Mouse (Mus musculus) gastrocnemius, postnatal 25 days (tissue): Measurements from ENCODE around the gene Fam209. TPM values are rescaled to one million over a fixed set of nuclear protein-coding genes. Genes with fewer than 3 reads are reported as not detected.

ENCODE experiments used
- DNase-seq: peaks from one replicate; pipeline ENCODE4 v3.0.0; 2022
- total RNA-seq, 2 experiments: library from RNA; stranded (reverse); gene quantifications; 1 replicate in 1 of 2; 2 replicates in 1 of 2; pipeline ENCODE4 v1.2.3; 2021

The Fam209 gene
- total RNA-seq, 2 experiments from 2014 or later, result 0.40 to 0.56 TPM

DNA sequence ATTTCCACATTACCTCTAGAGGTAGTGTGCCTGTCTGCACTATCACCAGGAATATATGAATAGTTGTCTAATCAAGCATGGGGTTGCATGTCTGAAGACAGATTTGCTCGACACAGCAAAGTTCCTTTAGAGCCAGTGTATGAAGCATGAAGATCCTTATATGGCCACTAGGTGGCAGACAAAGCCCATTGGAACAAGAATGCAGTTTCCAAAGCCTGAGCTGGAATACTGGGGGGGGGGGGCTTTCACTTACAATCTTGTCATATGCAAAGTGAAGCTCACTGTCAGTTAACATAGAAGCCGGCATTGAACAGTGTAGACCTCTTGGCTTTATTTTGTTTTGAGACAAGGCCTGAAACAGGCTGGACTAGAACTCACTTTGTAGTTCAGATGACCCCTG is 5.5 kb downstream of the Fam209 start:
- DNase-seq, result no peak

DNA sequence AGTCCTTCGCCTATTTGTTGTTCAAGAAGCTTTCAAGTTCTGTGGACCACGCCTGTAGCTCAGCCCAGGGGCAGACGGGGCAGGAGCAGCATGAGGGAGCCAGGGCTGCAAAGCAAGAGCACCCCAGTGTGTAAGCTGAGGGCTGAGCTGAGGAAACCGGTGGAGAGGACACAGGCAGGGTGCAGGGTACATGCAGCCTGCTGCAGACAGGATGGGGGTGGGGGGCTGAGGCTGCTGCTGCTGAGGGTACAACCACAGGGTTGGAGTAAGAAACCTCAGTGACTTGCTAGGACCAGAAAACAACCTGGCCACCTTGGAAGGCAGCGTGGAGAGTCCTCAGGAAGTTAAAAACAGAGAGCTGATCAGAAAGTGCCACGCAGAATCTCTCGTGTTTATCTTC is 8.0 kb downstream of the Fam209 start:
- no peak for DNase-seq

DNA sequence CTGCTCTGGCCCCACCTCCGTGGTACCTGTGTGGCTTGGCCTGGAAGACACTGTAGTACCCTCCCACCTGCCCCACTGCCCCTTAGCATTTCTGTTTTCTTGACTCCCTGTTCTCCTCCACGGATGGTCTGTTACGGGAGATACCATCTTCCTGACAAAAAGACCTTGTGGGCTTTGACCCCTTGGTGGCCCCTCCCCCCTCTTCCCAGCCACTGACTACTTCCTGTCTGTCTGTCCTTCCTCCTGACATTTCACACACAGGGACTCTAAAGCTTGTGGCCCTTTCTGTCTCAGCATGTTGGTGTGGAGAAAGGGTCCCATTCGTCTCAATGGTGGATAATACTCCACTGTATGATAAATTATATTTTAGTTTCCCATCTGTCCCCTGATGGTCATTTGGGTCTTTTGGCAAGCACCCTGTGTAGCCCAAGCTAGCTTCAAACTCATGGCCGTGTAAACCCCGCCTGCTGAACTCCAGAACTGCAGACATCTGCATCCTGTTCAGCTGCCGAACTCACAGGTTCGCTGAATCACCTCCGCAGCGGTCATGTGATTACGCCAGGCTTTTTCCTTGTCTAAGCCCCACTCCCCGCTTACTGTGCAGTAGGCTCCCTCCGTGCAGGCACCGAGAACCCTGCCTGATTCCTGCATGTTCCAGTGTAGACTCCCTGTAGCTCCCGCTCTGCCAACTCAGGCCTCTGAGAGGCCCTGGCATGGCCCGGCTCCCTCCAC is 9.5 kb downstream of the Fam209 start:
- no peak for DNase-seq

DNA sequence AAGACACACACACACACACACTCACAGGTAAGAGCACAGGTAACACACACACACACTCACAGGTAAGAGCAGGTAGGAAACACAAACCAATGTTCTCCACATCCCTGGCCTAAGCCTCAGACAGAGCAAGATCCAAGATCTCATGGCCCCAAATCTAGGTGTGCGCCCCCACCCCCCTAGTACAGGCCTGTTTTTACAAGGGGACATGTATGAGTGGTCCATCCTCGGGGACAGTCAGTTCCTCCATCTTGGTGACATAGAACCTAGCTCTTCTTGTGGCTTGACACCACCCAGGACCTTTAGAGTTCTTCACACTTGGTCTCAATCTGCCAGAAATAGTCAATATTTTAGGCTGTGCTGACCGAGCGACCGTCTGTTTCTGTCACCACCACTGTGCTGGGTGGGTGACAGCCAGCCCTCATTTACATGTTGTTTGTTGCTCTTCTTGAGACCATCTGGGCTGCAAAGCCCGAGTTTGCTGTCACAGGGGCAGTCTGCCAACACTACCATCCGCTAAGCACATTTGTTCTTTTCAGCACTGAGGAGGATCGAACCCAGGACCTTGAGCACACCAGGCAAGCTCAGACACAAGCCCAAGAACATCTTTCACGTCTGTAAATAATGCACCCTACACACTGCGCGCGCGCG is 11.6 kb downstream of the Fam209 start:
- no peak for DNase-seq

- DNase-seq, result no peak
These were observed 12.5 kb downstream of the Fam209 start for GRCm38 (mm10) chr2:172484696-172485370.

DNA sequence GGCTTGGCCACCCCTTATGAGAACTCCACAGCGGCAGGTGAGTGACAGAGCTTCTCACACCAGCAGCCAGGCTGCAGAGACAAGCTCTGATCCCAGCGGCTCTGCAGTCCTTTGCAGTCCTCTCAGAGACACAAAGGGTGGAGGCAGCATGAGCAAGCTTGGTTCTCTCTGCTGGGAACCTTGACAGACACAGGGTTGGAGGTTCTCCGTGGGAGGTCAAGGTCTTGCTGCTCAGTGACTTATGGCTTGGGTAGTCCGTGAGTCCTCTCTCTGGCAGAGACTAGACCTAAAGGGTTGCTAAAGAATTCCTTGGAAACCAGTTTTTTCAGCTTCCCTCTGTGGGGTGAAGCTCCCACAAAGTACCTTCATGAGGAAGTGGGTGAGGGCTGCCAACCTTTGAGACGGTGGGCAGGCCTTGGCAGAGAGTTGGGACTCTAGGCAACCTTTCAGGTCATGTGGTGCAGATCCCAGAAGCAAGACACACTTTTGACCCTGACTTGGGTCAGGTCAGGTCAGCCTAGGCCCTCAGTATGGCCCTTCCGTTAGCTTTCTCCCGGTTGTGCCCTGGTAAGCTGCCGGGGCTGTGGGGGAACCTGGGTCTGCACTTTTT is 24.5 kb downstream of the Fam209 start:
- DNase-seq, result no peak

- no peak for DNase-seq
These were observed 26.5 kb downstream of the Fam209 start for GRCm38 (mm10) chr2:172498823-172499222.

DNA sequence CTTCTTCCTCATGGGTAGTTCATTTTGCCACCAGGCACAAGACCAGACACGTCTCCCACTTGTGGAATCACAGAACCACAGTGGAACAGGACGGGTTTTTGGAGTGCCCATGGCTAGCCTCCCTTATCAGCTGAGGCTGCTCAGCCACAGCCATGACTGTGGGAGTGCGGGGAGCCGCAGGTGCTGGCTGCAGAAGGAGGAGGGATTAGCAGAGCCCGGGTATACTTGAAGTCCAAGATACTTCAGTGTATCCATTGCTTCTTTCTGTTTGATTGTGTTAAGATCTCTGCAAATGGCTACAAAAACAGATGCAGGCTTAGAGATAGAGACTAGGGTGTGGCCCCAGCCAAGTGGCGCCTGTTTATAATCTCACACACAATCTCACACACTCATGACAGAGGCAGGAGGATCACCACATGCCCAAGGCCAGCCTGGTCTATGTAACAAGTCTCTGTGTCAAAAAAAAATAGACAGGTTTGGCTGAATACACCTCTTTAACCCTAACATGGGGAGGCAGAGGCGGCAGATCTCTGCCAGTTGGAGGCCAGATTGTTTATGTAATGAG is 28.5 kb downstream of the Fam209 start:
- no peak for DNase-seq

- no peak for DNase-seq
These were observed 29.0 kb downstream of the Fam209 start for GRCm38 (mm10) chr2:172501341-172501740.

DNA sequence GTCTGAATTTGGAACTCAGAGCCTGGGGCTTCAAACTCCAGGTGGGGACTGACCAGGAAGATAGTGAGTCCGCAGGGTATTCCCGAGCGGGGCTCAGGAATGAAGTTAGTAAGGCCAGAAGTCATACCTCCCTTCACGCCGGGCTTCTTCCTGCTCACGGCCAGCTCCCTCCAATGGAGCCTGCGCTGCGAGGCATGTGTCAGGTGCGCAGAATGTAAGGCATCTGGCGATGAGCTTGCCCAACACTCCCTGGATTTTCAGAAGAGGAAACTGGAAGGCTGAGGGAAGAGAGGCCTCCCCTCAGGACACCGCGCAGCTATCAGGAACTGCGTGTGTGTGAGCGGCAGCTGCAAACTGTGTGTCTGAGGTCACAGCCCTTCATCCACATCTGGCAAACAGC is 29.8 kb downstream of the Fam209 start:
- DNase-seq, result no peak

DNA sequence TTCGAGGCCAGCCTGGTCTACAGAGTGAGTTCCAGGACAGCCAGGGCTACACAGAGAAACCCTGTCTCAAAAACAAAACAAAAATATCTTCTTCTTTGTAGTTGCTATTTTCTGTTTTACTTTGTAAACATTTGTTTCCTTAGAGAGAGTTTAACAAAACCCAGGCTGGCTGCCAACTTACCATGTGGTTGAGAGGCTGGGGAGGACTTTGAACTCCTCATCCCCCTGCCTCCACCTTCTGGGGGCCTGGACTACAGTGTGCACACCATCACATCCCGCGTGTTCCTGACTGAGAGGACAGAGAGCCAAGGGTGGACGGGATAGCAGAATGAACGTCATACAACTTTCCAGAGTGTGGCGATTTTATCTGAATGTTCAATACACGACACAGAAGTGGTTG is 33.8 kb downstream of the Fam209 start:
- no peak for DNase-seq

DNA sequence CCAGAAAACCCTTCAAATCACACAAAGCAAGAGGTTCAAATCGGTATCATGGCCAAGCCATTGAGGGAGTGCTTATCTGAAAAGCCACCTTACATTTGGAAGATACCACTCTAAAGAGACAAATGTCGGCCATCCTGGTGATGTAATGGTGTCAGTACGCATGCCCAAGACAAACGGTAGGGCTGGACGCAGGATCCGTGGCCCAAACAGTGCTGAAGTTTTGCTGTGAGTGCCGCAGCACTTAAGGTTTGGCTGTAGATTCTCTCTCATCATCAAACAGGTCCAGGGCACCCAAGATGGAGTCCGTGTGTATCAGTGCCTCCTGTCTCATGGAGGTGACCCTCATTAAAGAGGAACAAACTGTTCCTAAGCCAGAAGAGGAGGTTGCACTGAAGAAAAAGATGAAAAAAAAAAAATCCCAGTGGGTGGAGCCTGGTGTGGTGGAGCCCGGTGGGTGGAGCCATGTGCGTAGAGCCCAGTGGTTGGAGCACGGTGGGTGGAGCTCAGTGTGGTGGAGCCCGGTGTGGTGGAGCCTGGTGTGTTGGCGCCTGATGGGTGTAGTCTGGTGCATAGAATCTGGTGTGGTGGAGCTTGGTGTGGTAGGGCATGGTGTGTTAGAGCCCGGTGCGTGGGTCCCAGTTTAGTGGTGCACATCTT is 37.9 kb downstream of the Fam209 start:
- no peak for DNase-seq

- DNase-seq, result no peak
These were observed 38.6 kb downstream of the Fam209 start for GRCm38 (mm10) chr2:172510899-172511298.

DNA sequence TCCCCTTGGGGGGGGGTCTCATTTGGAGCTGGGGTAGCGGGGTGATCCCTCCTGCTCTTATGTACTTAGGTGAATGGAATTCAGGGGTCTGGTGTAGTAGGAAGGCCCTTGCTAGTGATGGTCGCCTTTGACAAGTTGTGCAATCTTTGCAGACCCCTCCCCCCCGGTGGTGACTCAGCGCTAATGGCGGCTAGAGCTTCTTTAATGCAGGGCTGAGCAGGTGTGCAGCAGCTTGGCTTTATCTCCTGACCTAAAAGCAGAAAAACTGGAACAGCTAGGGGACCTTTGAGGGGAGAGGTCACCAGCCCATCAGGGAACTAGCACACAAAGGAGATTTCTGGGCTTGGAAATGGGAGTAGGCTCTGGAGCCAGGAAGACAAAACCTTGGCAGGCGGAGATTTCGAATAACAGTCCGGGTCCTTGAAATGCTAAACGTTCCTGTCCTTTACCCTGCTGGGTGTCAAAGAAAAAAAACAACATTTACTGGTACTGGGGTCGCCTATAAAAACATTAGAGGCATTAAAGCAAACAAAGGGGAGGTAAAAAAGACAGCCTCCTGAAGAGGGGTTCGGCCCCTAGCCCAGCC is 44.2 kb downstream of the Fam209 start:
- DNase-seq, result no peak

DNA sequence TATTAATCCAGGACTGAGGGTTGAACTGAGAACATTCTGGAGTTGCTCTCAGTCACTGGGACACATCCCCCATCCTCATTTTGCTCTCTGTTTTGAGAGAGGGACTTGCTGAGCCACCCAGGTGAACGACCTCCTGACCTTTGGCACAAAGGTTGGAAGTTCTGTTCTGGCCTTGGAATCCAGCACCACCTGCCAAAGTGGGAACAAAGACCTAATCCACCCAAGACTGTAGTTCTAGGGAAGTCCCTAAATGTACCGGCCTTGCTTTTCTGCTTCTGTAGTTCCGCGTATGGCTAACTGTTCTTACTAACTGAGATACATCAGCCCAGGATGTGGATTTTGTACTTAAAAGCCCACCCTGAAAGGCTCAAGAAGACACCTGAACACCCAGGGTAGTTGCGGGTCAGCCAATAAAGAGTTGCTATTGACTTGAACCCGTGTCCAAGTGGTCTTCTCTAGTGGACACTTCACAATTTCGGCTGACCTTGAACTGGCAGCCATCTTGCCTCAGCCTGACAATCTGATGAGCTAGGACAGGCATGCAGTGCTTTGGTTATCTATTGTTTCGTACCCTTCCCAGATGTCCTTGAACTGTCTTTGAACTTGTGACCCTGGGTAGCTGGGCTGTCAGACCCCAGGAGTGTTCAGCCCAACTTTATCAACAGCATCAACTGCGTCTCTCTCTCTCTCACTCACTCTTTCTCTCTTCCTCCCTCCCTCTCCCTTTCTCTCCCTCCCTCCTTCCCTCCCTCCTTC is 48.5 kb downstream of the Fam209 start:
- no peak for DNase-seq

DNA sequence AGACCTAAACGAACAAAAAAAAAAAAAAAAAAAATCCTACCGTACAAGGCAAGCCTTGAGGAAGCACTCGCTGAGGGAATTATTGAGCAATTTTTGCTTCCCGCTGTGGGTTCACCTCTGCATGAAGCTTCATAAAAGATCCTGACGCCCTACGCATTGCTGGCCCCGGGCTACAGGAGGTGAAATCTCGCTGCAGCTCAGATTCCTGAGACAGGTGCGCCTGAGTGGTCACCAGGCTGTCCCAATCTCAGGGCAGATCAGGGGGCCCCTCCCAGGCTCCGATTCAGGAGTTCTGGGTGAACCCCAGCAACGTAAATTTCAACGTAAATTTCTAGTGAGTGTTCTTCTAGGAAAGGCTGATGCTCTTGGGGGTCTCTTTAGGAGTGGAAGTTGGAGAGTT is 50.2 kb downstream of the Fam209 start:
- no peak for DNase-seq

Other genes starting within 250 kb of the Fam209 start
- not detected for gene Mc3r, start 224.0 kb upstream of the Fam209 start, total RNA-seq
- gene Fam210b, start 127.0 kb upstream of the Fam209 start, total RNA-seq, result 1 to 10 TPM; 3.2 to 3.4 TPM
- 1 to 10 TPM; 3.3 to 3.6 TPM for gene Aurka, start 102.0 kb upstream of the Fam209 start, total RNA-seq
- gene Cstf1, start 101.8 kb upstream of the Fam209 start, total RNA-seq, result 10 to 100 TPM; 13.2 to 16.3 TPM
- gene Cass4, start 78.7 kb upstream of the Fam209 start, total RNA-seq, result under 1 TPM; 0.23 to 0.27 TPM
- 10 to 100 TPM; 28.4 to 29.4 TPM for gene Rtf2, start 32.0 kb upstream of the Fam209 start, total RNA-seq
- not detected for gene Gcnt7, start 13.9 kb upstream of the Fam209 start, total RNA-seq
- not detected for gene Tfap2c, start 77.1 kb downstream of the Fam209 start, total RNA-seq